19 mouse cellular contexts compared by ENCODE assay signal in the genomic region with DNA sequence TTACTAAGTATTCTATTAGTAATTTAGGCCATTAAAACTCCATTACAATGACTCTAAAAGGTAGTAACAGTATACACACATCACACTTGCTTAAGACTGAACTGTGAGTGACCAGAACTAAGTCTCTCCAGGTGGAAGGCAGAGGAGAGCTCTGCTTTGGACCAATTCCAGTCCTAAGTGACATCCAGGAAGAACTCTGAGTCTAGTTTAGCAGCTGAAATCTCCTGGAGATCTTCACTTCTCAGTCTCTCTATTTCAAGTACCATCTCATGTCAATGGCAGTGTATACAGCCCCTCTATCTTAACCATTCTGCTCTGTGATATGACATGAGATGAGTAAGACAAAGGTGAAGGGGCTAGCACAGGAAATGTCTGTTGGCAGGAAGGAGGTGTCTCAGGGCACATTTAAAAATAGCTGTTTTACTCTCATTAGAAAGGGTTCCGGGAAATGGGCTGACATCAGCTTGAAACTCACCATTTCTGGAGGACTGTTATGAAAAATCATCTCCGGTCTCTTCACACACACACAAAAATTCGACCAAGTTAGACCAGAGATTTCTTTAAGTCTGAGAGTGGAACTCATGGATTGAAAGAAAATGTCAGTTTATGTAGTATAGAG. TPM values are rescaled to one million over a fixed set of nuclear protein-coding genes. Genes with fewer than 3 reads are reported as not detected.
DNase-seq lines count a peak whose midpoint lies in the region; ATAC-seq and TF ChIP-seq lines count a peak whose summit lies in the region.
"Had no signal": no experiment of that assay in that cellular context is flagged by ENCODE, and none has a peak within 500 bp of the region (broad histone marks: within the 10 kb centered on the region; RNA-seq: fewer than 3 reads in every experiment).

No protein-coding gene starts in this region.

- no peaks in the 10 kb centered on the region for H3K27me3 ChIP-seq in heart, postnatal 0 days (ENCODE audit: control insufficient read depth, insufficient read depth, low read length)
- no peaks in the 10 kb centered on the region for H3K27me3 ChIP-seq in heart, embryonic 12.5 days (replicated peaks)
- no peaks in the 10 kb centered on the region for H3K27me3 ChIP-seq in lung, postnatal 0 days (replicated peaks; ENCODE audit: insufficient read depth, low read length)
- H3K27me3 ChIP-seq in CH12.LX (replicated peaks), result no peaks in the 10 kb centered on the region
- H3K27me3 ChIP-seq: embryonic facial prominence, embryonic 13.5 days; forebrain, embryonic 12.5 days; midbrain, embryonic 13.5 days had no signal

- TF ChIP-seq POLR2A in CH12.LX (IDR thresholded peaks at IDR 0.05; ENCODE audit: low read depth, low read length), result peak; percentile 37; the same call in 1 of the 2 replicates

- WGBS in heart, postnatal 0 days, result 41% methylated on average over 3 of the region's 3 CpGs
- WGBS in heart, embryonic 12.5 days, result 52% methylated on average over 3 of the region's 3 CpGs
- 50% methylated on average over 3 of the region's 3 CpGs for WGBS in lung, postnatal 0 days

- no peak overlapping the region for H3K9ac ChIP-seq in heart, postnatal 0 days (replicated peaks; ENCODE audit: low read depth, low read length)
- no peak overlapping the region for H3K9ac ChIP-seq in heart, embryonic 12.5 days
- no peak overlapping the region for H3K9ac ChIP-seq in lung, postnatal 0 days (replicated peaks; ENCODE audit: low read depth)
- peak overlapping the region; percentile 86 for H3K9ac ChIP-seq in CH12.LX (ENCODE audit: insufficient read depth, low read depth)
- H3K9ac ChIP-seq: embryonic facial prominence, embryonic 13.5 days; forebrain, embryonic 12.5 days; midbrain, embryonic 13.5 days had no signal

- no peak for TF ChIP-seq CTCF in heart, postnatal 0 days (IDR thresholded peaks at IDR 0.05; ENCODE audit: low read depth)
- TF ChIP-seq CTCF in lung, postnatal 0 days (IDR thresholded peaks at IDR 0.05), result no peak
- TF ChIP-seq CTCF in CH12.LX (conservative IDR thresholded peaks at IDR 0.05 in 1 of 2, IDR thresholded peaks at IDR 0.05 in 1 of 2; ENCODE audit: low read depth in 2 of 2, low read length in 2 of 2), result no peak

- H3K4me2 ChIP-seq in heart, postnatal 0 days (ENCODE audit: low read depth, low read length), result no peak overlapping the region
- H3K4me2 ChIP-seq in heart, embryonic 12.5 days, result no peak overlapping the region
- no peak overlapping the region for H3K4me2 ChIP-seq in lung, postnatal 0 days (replicated peaks; ENCODE audit: low read depth, low read length)
- H3K4me2 ChIP-seq in CH12.LX (ENCODE audit: insufficient read depth, low read depth, poor library complexity, severe bottlenecking), result peak overlapping the region; percentile 75
- H3K4me2 ChIP-seq: embryonic facial prominence, embryonic 13.5 days; forebrain, embryonic 12.5 days; midbrain, embryonic 13.5 days had no signal

- no peaks in the 10 kb centered on the region for H3K4me1 ChIP-seq in heart, postnatal 0 days (ENCODE audit: control insufficient read depth, insufficient read depth)
- H3K4me1 ChIP-seq in heart, embryonic 12.5 days (replicated peaks), result no peaks in the 10 kb centered on the region
- H3K4me1 ChIP-seq in lung, postnatal 0 days (ENCODE audit: insufficient read depth, low read depth, low read length), result no peaks in the 10 kb centered on the region
- peaks cover 17 to 58% of the 10 kb centered on the region in 2 experiments for H3K4me1 ChIP-seq in CH12.LX (ENCODE audit: control insufficient read depth in 1 of 2, insufficient read depth in 2 of 2)
- H3K4me1 ChIP-seq: embryonic facial prominence, embryonic 13.5 days; forebrain, embryonic 12.5 days; midbrain, embryonic 13.5 days had no signal

- dilution Hi-C loops in CH12.LX (cut with MboI; ENCODE audit: extremely low pct_ligation_motif_present, extremely low pct_unique_long_range_greater_than_20kb, low sequenced_read_pairs), result no loop called here

- H3K79me2 ChIP-seq in CH12.LX (replicated peaks; ENCODE audit: control insufficient read depth, extremely low read depth, insufficient read depth, poor library complexity, severe bottlenecking), result peaks cover 44% of the 10 kb centered on the region

- no peak overlapping the region for H3K4me3 ChIP-seq in heart, postnatal 0 days (ENCODE audit: low read depth, low read length)
- no peak overlapping the region for H3K4me3 ChIP-seq in heart, embryonic 12.5 days
- H3K4me3 ChIP-seq in lung, postnatal 0 days (ENCODE audit: low read depth, low read length), result no peak overlapping the region
- H3K4me3 ChIP-seq in CH12.LX (replicated peaks in 1 of 3; ENCODE audit: low read depth in 2 of 3, low read length in 2 of 3, poor library complexity in 1 of 3), result no peak overlapping the region
- H3K4me3 ChIP-seq: embryonic facial prominence, embryonic 13.5 days; forebrain, embryonic 12.5 days; hindbrain, embryonic 10.5 days; midbrain, embryonic 13.5 days had no signal

- no peak for DNase-seq in heart, postnatal 0 days (ENCODE audit: low spot score)
- no peak for DNase-seq in lung, postnatal 0 days (ENCODE audit: low spot score)
- DNase-seq in lung, postnatal 25 days (ENCODE audit: low spot score), result no peak
- DNase-seq in CH12.LX (ENCODE audit: extremely low read depth), result peak; percentile 82
- peak; percentile 53 for DNase-seq in kidney, postnatal 14 days
- DNase-seq in cerebellum, adult 11-12 months, result no peak
- DNase-seq: adrenal gland, adult 8-10 months; gastrocnemius, postnatal 14 days; left cerebral cortex, postnatal 4 days; lung, postnatal 14 days; spleen, adult 18-20 months had no signal

- no peaks in the 10 kb centered on the region for H3K9me3 ChIP-seq in heart, postnatal 0 days (replicated peaks; ENCODE audit: control insufficient read depth, low read length)
- H3K9me3 ChIP-seq in heart, embryonic 12.5 days (replicated peaks), result no peaks in the 10 kb centered on the region
- no peaks in the 10 kb centered on the region for H3K9me3 ChIP-seq in lung, postnatal 0 days (ENCODE audit: low read length)
- H3K9me3 ChIP-seq in CH12.LX (replicated peaks; ENCODE audit: low read length), result no peaks in the 10 kb centered on the region
- H3K9me3 ChIP-seq: embryonic facial prominence, embryonic 13.5 days; forebrain, embryonic 12.5 days; hindbrain, embryonic 10.5 days; midbrain, embryonic 13.5 days had no signal

- ATAC-seq in heart, postnatal 0 days (ENCODE audit: insufficient read depth, low read depth), result no peak; the same call in 1 of the 2 replicates
- ATAC-seq in heart, embryonic 12.5 days (ENCODE audit: insufficient number of reproducible peaks, low FRiP score), result no peak
- ATAC-seq in lung, postnatal 0 days, result no peak
- ATAC-seq: intestine, postnatal 0 days; midbrain, embryonic 13.5 days had no signal

- peak; percentile 55; the same call in 1 of the 2 replicates for TF ChIP-seq EP300 in heart, postnatal 0 days (IDR thresholded peaks at IDR 0.05; ENCODE audit: low read depth)
- peak; percentile 72 for TF ChIP-seq EP300 in lung, postnatal 0 days (IDR thresholded peaks at IDR 0.05)
- TF ChIP-seq EP300 in CH12.LX (IDR thresholded peaks at IDR 0.05; ENCODE audit: low read length), result peak; percentile 92

- no peaks in the 10 kb centered on the region for H3K36me3 ChIP-seq in heart, postnatal 0 days (replicated peaks; ENCODE audit: control insufficient read depth, insufficient read depth, low read length)
- H3K36me3 ChIP-seq in heart, embryonic 12.5 days, result no peaks in the 10 kb centered on the region
- H3K36me3 ChIP-seq in lung, postnatal 0 days (ENCODE audit: insufficient read depth, low read length), result no peaks in the 10 kb centered on the region
- H3K36me3 ChIP-seq in CH12.LX (replicated peaks in 1 of 2; ENCODE audit: control insufficient read depth in 1 of 2, insufficient read depth in 1 of 2, low read length in 1 of 2), result peaks cover 0 to 13% of the 10 kb centered on the region in 2 experiments
- H3K36me3 ChIP-seq: embryonic facial prominence, embryonic 13.5 days; forebrain, embryonic 12.5 days; hindbrain, embryonic 10.5 days; midbrain, embryonic 13.5 days had no signal

- no peak; the same call in 1 of the 2 replicates for TF ChIP-seq RAD21 in CH12.LX (IDR thresholded peaks at IDR 0.05; ENCODE audit: low read depth, low read length)

- in situ Hi-C loops in CH12.LX (cut with MboI; ENCODE audit: low pct_ligation_motif_present, low pct_unique_long_range_greater_than_20kb, low sequenced_read_pairs), result loop anchor here (5.0 kb wide), 1 partner anchor 34 kb away; a partner anchor contains a TSS

- peak overlapping the region; percentile 55 for H3K27ac ChIP-seq in heart, postnatal 0 days (ENCODE audit: low read depth)
- no peak overlapping the region for H3K27ac ChIP-seq in heart, embryonic 12.5 days (ENCODE audit: poor library complexity, severe bottlenecking)
- H3K27ac ChIP-seq in lung, postnatal 0 days (ENCODE audit: low read length), result no peak overlapping the region
- H3K27ac ChIP-seq in CH12.LX (ENCODE audit: insufficient read depth, low read depth), result peak overlapping the region; percentile 98
- H3K27ac ChIP-seq: embryonic facial prominence, embryonic 13.5 days; forebrain, embryonic 12.5 days; hindbrain, embryonic 10.5 days; midbrain, embryonic 13.5 days had no signal

RNA-seq across cellular contexts. Expression of a gene that starts 2.8 kb away (rescaled TPM):
- 23.0 and 27.1 TPM in 2 replicates for total RNA-seq in heart, postnatal 0 days (2014; rRNA removed; ENCODE audit: low replicate concordance)
- polyA plus RNA-seq in heart, postnatal 0 days (2015; fragmentation: Nextera tagmentation; extraction: Ambion mirVana), result 37.4 and 43.8 TPM in 2 replicates
- 9.9 and 10.7 TPM in 2 replicates for polyA plus RNA-seq in heart, embryonic 12.5 days (2016; fragmentation: Nextera tagmentation; extraction: Ambion mirVana)
- 129 and 151 TPM in 2 replicates for polyA plus RNA-seq in lung, postnatal 0 days (2015; fragmentation: Nextera tagmentation; extraction: Ambion mirVana)
- 113 and 144 TPM in 2 replicates for total RNA-seq in CH12.LX (2012; rRNA removed)
- 264 and 316 TPM in 2 replicates for total RNA-seq in CH12.LX (2014; rRNA removed)
- 203 and 274 TPM in 2 replicates for polyA plus RNA-seq in CH12.LX (2012; ENCODE audit: insufficient read length, low read depth)

RNA-seq across cellular contexts. Expression of a gene that starts 5.7 kb away (rescaled TPM):
- total RNA-seq in heart, postnatal 0 days (2014; rRNA removed; ENCODE audit: low replicate concordance), result 1.8 and 4.6 TPM in 2 replicates
- polyA plus RNA-seq in heart, postnatal 0 days (2015; fragmentation: Nextera tagmentation; extraction: Ambion mirVana), result 4.7 and 5.7 TPM in 2 replicates
- polyA plus RNA-seq in heart, embryonic 12.5 days (2016; fragmentation: Nextera tagmentation; extraction: Ambion mirVana), result 8.7 and 9.4 TPM in 2 replicates
- 14.2 and 15.1 TPM in 2 replicates for polyA plus RNA-seq in lung, postnatal 0 days (2015; fragmentation: Nextera tagmentation; extraction: Ambion mirVana)
- 31.0 and 38.5 TPM in 2 replicates for total RNA-seq in CH12.LX (2012; rRNA removed)
- 75.1 and 83.9 TPM in 2 replicates for total RNA-seq in CH12.LX (2014; rRNA removed)
- 43.4 and 46.1 TPM in 2 replicates for polyA plus RNA-seq in CH12.LX (2012; ENCODE audit: insufficient read length, low read depth)

RNA-seq across cellular contexts. Expression of a gene that starts 26.4 kb away (rescaled TPM):
- total RNA-seq in heart, postnatal 0 days (2014; rRNA removed; ENCODE audit: low replicate concordance), result 38.5 and 39.3 TPM in 2 replicates
- polyA plus RNA-seq in heart, postnatal 0 days (2015; fragmentation: Nextera tagmentation; extraction: Ambion mirVana), result 40.4 and 41.1 TPM in 2 replicates
- 28.7 and 28.8 TPM in 2 replicates for polyA plus RNA-seq in heart, embryonic 12.5 days (2016; fragmentation: Nextera tagmentation; extraction: Ambion mirVana)
- 75.4 and 91.2 TPM in 2 replicates for polyA plus RNA-seq in lung, postnatal 0 days (2015; fragmentation: Nextera tagmentation; extraction: Ambion mirVana)
- 78.1 and 88.9 TPM in 2 replicates for total RNA-seq in CH12.LX (2012; rRNA removed)
- total RNA-seq in CH12.LX (2014; rRNA removed), result 128 and 158 TPM in 2 replicates
- polyA plus RNA-seq in CH12.LX (2012; ENCODE audit: insufficient read length, low read depth), result 87.9 and 97.2 TPM in 2 replicates

RNA-seq across cellular contexts. Expression of a gene that starts 34.5 kb away (rescaled TPM):
- total RNA-seq in heart, postnatal 0 days (2014; rRNA removed; ENCODE audit: low replicate concordance), result 0.15 and 3.2 TPM in 2 replicates
- polyA plus RNA-seq in heart, postnatal 0 days (2015; fragmentation: Nextera tagmentation; extraction: Ambion mirVana), result 2.6 and 2.7 TPM in 2 replicates
- polyA plus RNA-seq in heart, embryonic 12.5 days (2016; fragmentation: Nextera tagmentation; extraction: Ambion mirVana), result 0.90 and 1.2 TPM in 2 replicates
- polyA plus RNA-seq in lung, postnatal 0 days (2015; fragmentation: Nextera tagmentation; extraction: Ambion mirVana), result 8.6 and 10.8 TPM in 2 replicates
- total RNA-seq in CH12.LX (2012; rRNA removed) (27.9 and 28.5 TPM in 2 replicates), CH12.LX (2014; rRNA removed) (27.5 and 36.8 TPM in 2 replicates)
- 21.6 and 22.1 TPM in 2 replicates for polyA plus RNA-seq in CH12.LX (2012; ENCODE audit: insufficient read length, low read depth)

RNA-seq across cellular contexts. Expression of a gene that starts 36.8 kb away (rescaled TPM):
- total RNA-seq in heart, postnatal 0 days (2014; rRNA removed; ENCODE audit: low replicate concordance), result not detected in 2 replicates
- 3.0 and 4.1 TPM in 2 replicates for polyA plus RNA-seq in heart, postnatal 0 days (2015; fragmentation: Nextera tagmentation; extraction: Ambion mirVana)
- polyA plus RNA-seq in heart, embryonic 12.5 days (2016; fragmentation: Nextera tagmentation; extraction: Ambion mirVana), result 2.4 and 3.6 TPM in 2 replicates
- 2.2 and 6.0 TPM in 2 replicates for polyA plus RNA-seq in lung, postnatal 0 days (2015; fragmentation: Nextera tagmentation; extraction: Ambion mirVana)
- total RNA-seq in CH12.LX (2012; rRNA removed), result 10.0 and 12.0 TPM in 2 replicates
- 8.0 and 8.8 TPM in 2 replicates for total RNA-seq in CH12.LX (2014; rRNA removed)
- polyA plus RNA-seq in CH12.LX (2012; ENCODE audit: insufficient read length, low read depth), result 22.7 and 46.9 TPM in 2 replicates
- total RNA-seq: layer of hippocampus, postnatal 10 days; left cerebral cortex, postnatal 4 days had no signal
- polyA plus RNA-seq: forebrain, embryonic 12.5 days; hindbrain, embryonic 10.5 days; midbrain, embryonic 13.5 days; neural tube, embryonic 11.5 days had no signal

Comparison
In these comparisons a context has a peak if more than half of its experiments do, and no peak if none do; other contexts are left out.
1. H3K27ac ChIP-seq: peak in heart, postnatal 0 days (single experiment) and CH12.LX (single experiment); none in heart, embryonic 12.5 days (single experiment) and lung, postnatal 0 days (single experiment).
2. DNase-seq: peak in CH12.LX (single experiment) and kidney, postnatal 14 days (single experiment); none in heart, postnatal 0 days (single experiment), lung, postnatal 0 days (single experiment), lung, postnatal 25 days (single experiment) and cerebellum, adult 11-12 months (single experiment).